Mouse (Mus musculus) activated CD4-positive, CD25-positive, alpha-beta regulatory T cell, adult 9 weeks (primary cell): ENCODE measurements around the gene Gm29609. TPM values are rescaled to one million over a fixed set of nuclear protein-coding genes. Genes with fewer than 3 reads are reported as not detected.

ENCODE experiments used
- polyA plus RNA-seq: library from polyadenylated mRNA; unstranded; fragments of 100-300 nt; shearing (Covaris generic); gene quantifications from one replicate; pipeline ENCODE4 v1.2.1, GENCODE M21; 2017

Gm29609 gene
- polyA plus RNA-seq = 2.1 TPM

GRCm38 (mm10) chr5:31179766-31180630 lies at the start of gene Gm29609, which contains the start of gene Gtf3c2:
Gene Gm29609 (minus strand): TSS chr5:31179911.
Gene Gtf3c2 (minus strand): TSS chr5:31180144.

GRCm38 (mm10) chr5:31220448-31221303 lies 41.0 kb upstream of the Gm29609 start, which contains the start of gene Ppm1g:
Gene Ppm1g (minus strand): TSS chr5:31220687.

GRCm38 (mm10) chr5:31201742-31202590 lies 22.3 kb upstream of the Gm29609 start, which contains the start of gene Zfp513:
Gene Zfp513 (minus strand): TSS chr5:31202303.

GRCm38 (mm10) chr5:31192939-31193630 lies 13.4 kb upstream of the Gm29609 start, which contains the start of the genes Snx17 and Eif2b4:
Gene Snx17 (plus strand): TSS chr5:31193227.
Gene Eif2b4 (minus strand): TSS chr5:31193430.

GRCm38 (mm10) chr5:31154152-31154553 lies 25.6 kb downstream of the Gm29609 start, which contains the start of gene Mpv17:
Gene Mpv17 (minus strand): TSS chr5:31154251.

GRCm38 (mm10) chr5:31138241-31138967 lies 41.3 kb downstream of the Gm29609 start, which contains the start of gene Ucn:
Gene Ucn (minus strand): TSS chr5:31138829.

GRCm38 (mm10) chr5:31116354-31116753 lies 63.4 kb downstream of the Gm29609 start, which contains the start of gene Trim54:
Gene Trim54 (plus strand): TSS chr5:31116712.

GRCm38 (mm10) chr5:31108000-31108490 lies 71.7 kb downstream of the Gm29609 start, which contains the start of gene Slc30a3:
Gene Slc30a3 (minus strand): TSS chr5:31108237.

GRCm38 (mm10) chr5:31105814-31106335 lies 73.8 kb downstream of the Gm29609 start, which contains the start of gene Dnajc5g:
Gene Dnajc5g (plus strand): TSS chr5:31106285.

Other genes with a start within 250 kb of the Gm29609 start
- gene Cgref1, start 234.3 kb downstream of the Gm29609 start, polyA plus RNA-seq = not detected
- gene Preb, start 219.6 kb downstream of the Gm29609 start, polyA plus RNA-seq = 204 TPM
- not detected for gene Tcf23, start 211.2 kb downstream of the Gm29609 start, polyA plus RNA-seq
- gene Atraid, start 131.6 kb downstream of the Gm29609 start, polyA plus RNA-seq = 91.2 TPM
- 10.9 TPM for gene Slc5a6, start 131.0 kb downstream of the Gm29609 start, polyA plus RNA-seq
- 29.7 TPM for gene Cad, start 125.1 kb downstream of the Gm29609 start, polyA plus RNA-seq
- not detected for gene Dnajc5g, start 73.6 kb downstream of the Gm29609 start, polyA plus RNA-seq
- 0.60 TPM for gene Slc30a3, start 71.7 kb downstream of the Gm29609 start, polyA plus RNA-seq
- not detected for gene Trim54, start 63.2 kb downstream of the Gm29609 start, polyA plus RNA-seq
- gene Ucn, start 41.1 kb downstream of the Gm29609 start, polyA plus RNA-seq = not detected
- 48.8 TPM for gene Mpv17, start 25.7 kb downstream of the Gm29609 start, polyA plus RNA-seq
- gene Gtf3c2, start 233 bp upstream of the Gm29609 start, polyA plus RNA-seq = 106 TPM
- 135 TPM for gene Snx17, start 13.3 kb upstream of the Gm29609 start, polyA plus RNA-seq
- 73.7 TPM for gene Eif2b4, start 13.5 kb upstream of the Gm29609 start, polyA plus RNA-seq
- 27.9 TPM for gene Zfp513, start 22.4 kb upstream of the Gm29609 start, polyA plus RNA-seq
- gene Ppm1g, start 40.8 kb upstream of the Gm29609 start, polyA plus RNA-seq = 57.5 TPM
- 188 TPM for gene Nrbp1, start 61.0 kb upstream of the Gm29609 start, polyA plus RNA-seq
- gene Gm9970, start 61.3 kb upstream of the Gm29609 start, polyA plus RNA-seq = not detected
- gene Krtcap3, start 71.8 kb upstream of the Gm29609 start, polyA plus RNA-seq = 37.1 TPM
- 14.7 TPM for gene Ift172, start 111.2 kb upstream of the Gm29609 start, polyA plus RNA-seq
- gene Fndc4, start 116.2 kb upstream of the Gm29609 start, polyA plus RNA-seq = not detected
- gene Gckr, start 117.5 kb upstream of the Gm29609 start, polyA plus RNA-seq = not detected